Mouse (Mus musculus) heart, postnatal 0 days (tissue): ENCODE data around the gene Zbtb38.

Source experiments
- CTCF ChIP-seq: IDR thresholded peaks from 2 replicates; pipeline ENCODE4 v1.5.1; 2016; ENCODE audit warnings: antibody characterized with exemption, control low read depth, low read depth
- EP300 ChIP-seq: IDR thresholded peaks from 2 replicates; pipeline ENCODE4 v1.6.1; 2016; ENCODE audit warnings: antibody characterized with exemption, low read depth

DNA sequence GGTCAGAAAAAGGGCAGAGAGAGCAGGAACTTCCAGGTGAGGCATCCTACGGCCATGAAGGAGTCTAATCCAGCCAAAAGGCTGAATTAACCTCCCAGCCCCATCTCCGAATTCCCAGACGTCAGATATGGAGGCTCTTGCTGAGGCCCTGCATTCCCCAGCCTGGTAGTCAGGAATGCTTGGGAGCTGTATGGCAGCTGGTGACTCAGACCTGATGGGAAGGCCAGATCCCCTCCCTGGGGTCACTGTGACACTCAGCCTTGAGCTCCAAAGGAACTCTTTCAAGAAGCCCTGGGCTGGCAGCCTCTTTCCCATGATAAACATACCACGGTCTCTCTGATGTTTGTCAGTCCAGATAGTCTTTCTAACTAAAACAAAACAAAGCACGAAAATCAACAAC lies 30.6 kb upstream of the Zbtb38 start:
- no peak for TF ChIP-seq CTCF
- no peak for TF ChIP-seq EP300
